Mouse (Mus musculus) liver, embryonic 15.5 days (tissue): ENCODE results near the gene Rasl11b. TPM values are rescaled to one million over a fixed set of nuclear protein-coding genes. Genes with fewer than 3 reads are reported as not detected.

ENCODE experiments used
- ATAC-seq: fragments of 200-750 bp; cut with Nextera tagmentation; 2 replicates; pipeline ENCODE4 v1.8.0; 2017; ENCODE audit warnings: moderate number of reproducible peaks, mild to moderate bottlenecking, moderate library complexity; ENCODE audit not compliant: insufficient read depth
- H3K27ac ChIP-seq: fragments of 300-500 bp; sonication (generic); replicated peaks from 2 replicates; pipeline ENCODE4 v1.5.1; 2015; ENCODE audit warnings: mild to moderate bottlenecking, inconsistent platforms
- H3K27me3 ChIP-seq: fragments of 300-500 bp; sonication (generic); 2 replicates; pipeline ENCODE4 v1.6.1; 2015; ENCODE audit warnings: mild to moderate bottlenecking, inconsistent platforms
- H3K36me3 ChIP-seq: fragments of 300-500 bp; sonication (generic); replicated peaks from 2 replicates; pipeline ENCODE4 v1.6.1; 2015; ENCODE audit warnings: moderate library complexity, mild to moderate bottlenecking, inconsistent platforms
- H3K4me1 ChIP-seq: fragments of 300-500 bp; sonication (generic); replicated peaks from 2 replicates; pipeline ENCODE4 v1.6.1; 2015; ENCODE audit warnings: inconsistent platforms
- H3K4me2 ChIP-seq: fragments of 300-500 bp; sonication (generic); 2 replicates; pipeline ENCODE4 v1.6.1; 2015; ENCODE audit warnings: moderate library complexity, mild to moderate bottlenecking, inconsistent platforms
- H3K4me3 ChIP-seq: fragments of 300-500 bp; sonication (generic); replicated peaks from 2 replicates; pipeline ENCODE4 v1.5.1; 2015; ENCODE audit warnings: mild to moderate bottlenecking, inconsistent platforms
- H3K9ac ChIP-seq: fragments of 300-500 bp; sonication (generic); 2 replicates; pipeline ENCODE4 v1.6.1; 2015; ENCODE audit warnings: moderate library complexity, mild to moderate bottlenecking, inconsistent platforms
- H3K9me3 ChIP-seq: fragments of 300-500 bp; sonication (generic); replicated peaks from 2 replicates; pipeline ENCODE4 v1.6.1; 2016; ENCODE audit warnings: inconsistent platforms
- WGBS: fragments of 180-500 bp; shearing (Covaris S2); methylation state at CpG from one replicate; pipeline ENCODE4 v1.1.7; 2015; ENCODE audit warnings: mixed read lengths; ENCODE audit not compliant: insufficient replicate concordance; 5-methylcytosine and 5-hydroxymethylcytosine counted together
- polyA plus RNA-seq: library from polyadenylated mRNA; unstranded; fragments of >200 nt; fragmentation: Nextera tagmentation; extraction: Ambion mirVana; gene quantifications from 2 replicates; pipeline ENCODE4 v1.2.1, GENCODE M21; 2015

Rasl11b gene
- polyA plus RNA-seq, 1 experiment from 2014 or later = 4.3 TPM

GRCm38 (mm10) chr5:74239369-74239768 is 44.3 kb downstream of the Rasl11b start:
- Histone ChIP-seq H3K4me1 (no peaks in the 10 kb centered on the region), H3K9me3 (no peaks in the 10 kb centered on the region), H3K4me3 (no peak overlapping the region), H3K27me3 (no peaks in the 10 kb centered on the region), H3K27ac (no peak overlapping the region), H3K9ac (no peak overlapping the region), H3K36me3 (no peaks in the 10 kb centered on the region), H3K4me2 (no peak overlapping the region)
- ATAC-seq = no peak
- WGBS = 78% methylated on average over 1 of the region's 1 CpGs

DNA sequence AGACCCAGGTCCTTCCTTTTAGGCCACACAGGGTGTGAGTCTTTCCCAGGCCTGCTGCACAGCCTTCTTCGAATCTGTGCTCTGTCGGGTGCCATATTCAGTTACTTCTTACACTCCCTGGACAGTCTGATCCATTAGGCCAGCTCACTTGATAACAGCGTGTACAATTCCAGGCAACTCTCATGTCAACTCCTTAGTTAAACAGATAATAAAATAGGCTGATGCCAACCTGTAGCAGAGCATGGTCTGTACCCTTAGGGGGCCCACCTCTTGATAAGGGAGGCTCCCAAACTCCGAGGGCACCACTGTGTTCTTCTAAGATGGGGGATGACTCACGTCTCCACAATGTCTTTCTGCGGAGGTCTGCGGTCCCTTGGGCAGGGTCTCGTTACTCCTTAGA is 45.2 kb downstream of the Rasl11b start:
- H3K4me1 ChIP-seq = no peaks in the 10 kb centered on the region
- H3K4me2 ChIP-seq = no peak overlapping the region

GRCm38 (mm10) chr5:74240926-74241680 is 46.0 kb downstream of the Rasl11b start:
- 63% methylated on average over 13 of the region's 13 CpGs for WGBS
- Histone ChIP-seq H3K9ac (no peak overlapping the region), H3K27me3 (no peaks in the 10 kb centered on the region), H3K4me1 (no peaks in the 10 kb centered on the region), H3K4me2 (no peak overlapping the region), H3K4me3 (no peak overlapping the region), H3K27ac (no peak overlapping the region), H3K9me3 (no peaks in the 10 kb centered on the region), H3K36me3 (no peaks in the 10 kb centered on the region)
- ATAC-seq = no peak

More for the DNA sequence above, 45.2 kb downstream of the Rasl11b start:
- WGBS = 62% methylated on average over 8 of the region's 8 CpGs
- no peak overlapping the region for H3K27ac ChIP-seq
- H3K9ac ChIP-seq = no peak overlapping the region
- H3K27me3 ChIP-seq = no peaks in the 10 kb centered on the region
- ATAC-seq = no peak
- H3K36me3 ChIP-seq = no peaks in the 10 kb centered on the region
- no peaks in the 10 kb centered on the region for H3K9me3 ChIP-seq
- H3K4me3 ChIP-seq = no peak overlapping the region

DNA sequence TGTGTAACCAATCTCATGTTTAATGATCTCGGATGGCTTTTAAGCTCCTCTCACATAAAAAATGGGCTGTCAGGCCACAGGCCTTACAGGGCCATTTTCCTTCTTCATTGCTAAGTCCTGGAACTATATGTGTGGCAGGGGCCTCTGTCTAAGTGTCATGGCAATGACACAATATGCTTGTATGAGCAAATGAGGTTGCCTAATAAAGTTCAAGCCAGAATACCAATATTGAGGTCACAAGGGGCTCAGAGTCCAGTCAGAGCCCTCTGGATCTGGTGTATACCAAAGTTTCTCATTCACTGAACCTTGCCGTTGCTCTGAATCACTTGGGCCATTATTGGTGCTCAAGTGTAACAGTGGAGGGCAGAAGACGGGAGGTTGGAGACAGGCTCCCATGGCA is 47.6 kb downstream of the Rasl11b start:
- Histone ChIP-seq H3K4me3 (no peak overlapping the region), H3K36me3 (no peaks in the 10 kb centered on the region), H3K9me3 (no peaks in the 10 kb centered on the region), H3K9ac (no peak overlapping the region), H3K27me3 (no peaks in the 10 kb centered on the region), H3K27ac (no peak overlapping the region), H3K4me2 (no peak overlapping the region), H3K4me1 (no peaks in the 10 kb centered on the region)
- WGBS = 59% methylated on average over 3 of the region's 3 CpGs
- no peak for ATAC-seq

DNA sequence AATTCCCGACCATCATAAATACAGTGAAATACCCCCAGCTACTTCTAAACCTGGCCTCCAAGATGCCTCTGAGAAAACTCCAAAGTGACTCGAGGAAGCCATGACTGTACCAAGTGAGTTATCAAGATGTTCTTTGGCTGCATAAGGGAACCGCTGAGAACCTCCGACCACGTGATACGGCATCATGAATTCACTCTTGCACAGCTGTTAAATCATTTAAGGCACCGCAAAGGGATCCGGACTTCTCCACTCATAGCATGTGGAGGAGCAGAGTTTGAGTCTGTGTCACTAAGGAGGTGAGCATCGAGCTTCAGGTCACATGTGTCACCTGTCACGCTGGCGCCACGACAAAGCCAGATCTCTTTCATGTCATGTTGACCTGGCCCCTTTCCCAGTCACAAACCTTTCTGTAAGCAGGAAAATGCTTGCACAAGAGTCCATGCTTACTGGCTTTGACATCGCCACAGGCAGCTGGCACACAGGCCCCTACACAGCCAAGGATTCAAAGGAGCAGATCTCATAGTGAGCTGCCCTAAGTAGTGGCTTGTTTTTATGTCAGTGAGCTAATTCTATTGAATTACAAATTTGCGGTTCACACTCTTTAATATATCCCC is 49.4 kb downstream of the Rasl11b start:
- 74% methylated on average over 14 of the region's 14 CpGs for WGBS
- no peak for ATAC-seq
- Histone ChIP-seq H3K27ac (no peak overlapping the region), H3K4me2 (no peak overlapping the region), H3K4me3 (no peak overlapping the region), H3K27me3 (no peaks in the 10 kb centered on the region), H3K9ac (no peak overlapping the region), H3K4me1 (no peaks in the 10 kb centered on the region), H3K36me3 (no peaks in the 10 kb centered on the region), H3K9me3 (no peaks in the 10 kb centered on the region)

DNA sequence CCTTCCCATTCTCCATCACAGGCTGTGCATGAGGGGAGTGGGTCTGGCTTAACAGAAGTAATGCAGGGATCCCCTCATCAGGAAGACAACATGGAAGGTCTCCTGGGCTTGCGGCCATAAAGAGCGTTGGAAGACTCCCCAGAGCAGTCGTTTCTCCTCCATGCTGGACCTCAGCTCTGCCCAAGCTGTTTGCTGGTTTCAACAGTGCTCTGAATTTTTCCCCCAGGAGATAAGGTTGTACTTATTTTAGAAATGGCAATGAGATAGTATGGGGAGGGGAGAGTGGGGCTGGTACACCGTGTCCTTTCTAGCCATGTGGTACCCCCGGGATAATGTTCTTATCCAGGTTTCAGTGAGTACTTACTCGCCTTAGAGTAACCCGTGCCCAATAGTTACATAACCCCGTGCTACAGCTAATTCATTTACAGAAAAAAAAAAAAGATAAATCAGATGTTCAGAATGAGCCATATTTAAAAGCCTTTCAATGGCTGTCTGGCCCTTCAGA is 50.6 kb downstream of the Rasl11b start:
- no peak overlapping the region for H3K9ac ChIP-seq
- H3K27me3 ChIP-seq = no peaks in the 10 kb centered on the region
- no peaks in the 10 kb centered on the region for H3K4me1 ChIP-seq
- no peak overlapping the region for H3K4me3 ChIP-seq
- H3K36me3 ChIP-seq = no peaks in the 10 kb centered on the region
- WGBS = 74% methylated on average over 8 of the region's 8 CpGs
- H3K4me2 ChIP-seq = no peak overlapping the region
- H3K9me3 ChIP-seq = no peaks in the 10 kb centered on the region
- no peak for ATAC-seq
- no peak overlapping the region for H3K27ac ChIP-seq

DNA sequence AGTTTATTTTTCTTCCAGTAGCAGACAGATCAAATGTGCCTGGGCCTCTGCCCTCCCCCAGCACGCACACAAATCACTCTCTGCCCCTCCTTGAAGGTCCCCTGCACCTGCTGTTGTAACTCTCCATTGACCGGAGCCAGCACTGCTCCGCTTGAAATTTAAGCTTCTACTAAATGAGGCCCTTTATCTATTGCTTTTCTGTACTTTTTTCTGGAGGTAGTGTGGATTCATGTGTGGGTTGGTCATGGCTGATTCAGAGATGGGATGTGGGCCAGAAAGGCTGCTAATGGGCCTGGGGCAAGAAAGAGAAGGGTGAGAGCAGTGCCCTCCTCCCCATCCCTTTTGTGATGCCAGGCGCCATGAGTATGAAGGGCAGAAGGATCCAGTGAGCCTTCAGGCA is 51.4 kb downstream of the Rasl11b start:
- no peaks in the 10 kb centered on the region for H3K36me3 ChIP-seq
- H3K9ac ChIP-seq = no peak overlapping the region
- peaks cover 7% of the 10 kb centered on the region; the same call in 1 of the 2 replicates for H3K4me1 ChIP-seq
- 77% methylated on average over 4 of the region's 4 CpGs for WGBS
- H3K27me3 ChIP-seq = no peaks in the 10 kb centered on the region
- ATAC-seq = no peak
- H3K27ac ChIP-seq = no peak overlapping the region
- no peak overlapping the region for H3K4me3 ChIP-seq
- no peaks in the 10 kb centered on the region for H3K9me3 ChIP-seq
- no peak overlapping the region for H3K4me2 ChIP-seq

GRCm38 (mm10) chr5:74246971-74247370 is 51.9 kb downstream of the Rasl11b start:
- Histone ChIP-seq H3K9me3 (no peaks in the 10 kb centered on the region), H3K27ac (no peak overlapping the region), H3K9ac (no peak overlapping the region), H3K36me3 (no peaks in the 10 kb centered on the region), H3K4me1 (peaks cover 8% of the 10 kb centered on the region; the same call in 1 of the 2 replicates), H3K4me3 (no peak overlapping the region), H3K27me3 (no peaks in the 10 kb centered on the region), H3K4me2 (no peak overlapping the region)
- 55% methylated on average over 3 of the region's 3 CpGs for WGBS
- no peak for ATAC-seq

Other genes starting within 250 kb of the Rasl11b start
- 19.6 and 20.9 TPM in 2 replicates for gene Usp46, start 126.9 kb upstream of the Rasl11b start, polyA plus RNA-seq